Mouse (Mus musculus) cerebellum, adult 8-10 months (tissue): ENCODE measurements at regions not wholly inside any gene's neighbourhood (a gene's known extent, or its start where the extent isn't known, plus 50 kb on each side); places are given as distances from the start of the nearest gene placed in this dataset.

Experiments used
- DNase-seq: peaks from one replicate; pipeline ENCODE4 v3.0.0; 2022

- no peak for DNase-seq
Observed at GRCm38 (mm10) chr19:36178828-36179251, 58.9 kb upstream of the Ankrd1 start.

GRCm38 (mm10) chr19:36180329-36180728, 60.4 kb upstream of the Ankrd1 start:
- DNase-seq, result peak; percentile 10

GRCm38 (mm10) chr19:36181535-36181934, 61.6 kb upstream of the Ankrd1 start:
- DNase-seq, result no peak

- DNase-seq, result peak; percentile 20
Observed at GRCm38 (mm10) chr19:36183127-36183526, 63.2 kb upstream of the Ankrd1 start.

- no peak for DNase-seq
Observed at GRCm38 (mm10) chr19:36189662-36190061, 69.8 kb upstream of the Ankrd1 start.

- DNase-seq, result no peak
Observed at GRCm38 (mm10) chr19:36191641-36192040, 71.7 kb upstream of the Ankrd1 start.

GRCm38 (mm10) chr19:36204269-36204668, 84.4 kb upstream of the Ankrd1 start:
- no peak for DNase-seq

GRCm38 (mm10) chr19:36204965-36205718, 85.2 kb upstream of the Ankrd1 start:
- DNase-seq, result no peak

- no peak for DNase-seq
Observed at GRCm38 (mm10) chr19:36207735-36208288, 87.9 kb upstream of the Ankrd1 start.

GRCm38 (mm10) chr19:36208419-36208818, 88.5 kb upstream of the Ankrd1 start:
- no peak for DNase-seq

GRCm38 (mm10) chr19:36213461-36213860, 93.6 kb upstream of the Ankrd1 start:
- DNase-seq, result no peak

- no peak for DNase-seq
Observed at GRCm38 (mm10) chr19:36214188-36214968, 94.5 kb upstream of the Ankrd1 start.

- DNase-seq, result no peak
Observed at GRCm38 (mm10) chr19:36217177-36217576, 97.3 kb upstream of the Ankrd1 start.

- DNase-seq, result no peak
Observed at GRCm38 (mm10) chr19:36217605-36218004, 97.7 kb upstream of the Ankrd1 start.

- DNase-seq, result no peak
Observed at GRCm38 (mm10) chr19:36218921-36219320, 99.0 kb upstream of the Ankrd1 start.

- no peak for DNase-seq
Observed at GRCm38 (mm10) chr19:36221104-36221503, 101.2 kb upstream of the Ankrd1 start.

- DNase-seq, result no peak
Observed at GRCm38 (mm10) chr19:36221596-36221995, 101.7 kb upstream of the Ankrd1 start.

- no peak for DNase-seq
Observed at GRCm38 (mm10) chr19:36222198-36222597, 102.3 kb upstream of the Ankrd1 start.

GRCm38 (mm10) chr19:36224518-36224917, 104.6 kb upstream of the Ankrd1 start:
- no peak for DNase-seq

GRCm38 (mm10) chr19:36225612-36226011, 105.7 kb upstream of the Ankrd1 start:
- no peak for DNase-seq

- DNase-seq, result no peak
Observed at GRCm38 (mm10) chr19:36227418-36228160, 107.7 kb upstream of the Ankrd1 start.

- no peak for DNase-seq
Observed at GRCm38 (mm10) chr19:36229315-36229714, 109.4 kb upstream of the Ankrd1 start.

- no peak for DNase-seq
Observed at GRCm38 (mm10) chr19:36229941-36230340, 110.0 kb upstream of the Ankrd1 start.
